Mouse (Mus musculus) brain, embryonic 14.5 days (tissue): Measurements from ENCODE around the gene Tet1.

Experiments used
- CTCF ChIP-seq: fragments of 200-500 bp; IDR thresholded peaks from 2 replicates; pipeline ENCODE4 v1.5.1; 2012; ENCODE audit warnings: inconsistent platforms, mild to moderate bottlenecking, moderate library complexity, borderline replicate concordance; ENCODE audit not compliant: insufficient read depth, insufficient read length; ENCODE audit errors: extremely low read depth
- POLR2A ChIP-seq: fragments of 200-500 bp; IDR thresholded peaks from 2 replicates; pipeline ENCODE4 v1.6.1; 2012; ENCODE audit warnings: mild to moderate bottlenecking, inconsistent platforms, borderline replicate concordance; ENCODE audit not compliant: poor library complexity, insufficient read depth, insufficient read length, severe bottlenecking; ENCODE audit errors: extremely low read depth

- TF ChIP-seq POLR2A (no peak), CTCF (no peak)
These were observed 49.8 kb downstream of the Tet1 start for GRCm38 (mm10) chr10:62858967-62859366.
